Mouse (Mus musculus) limb, embryonic 14.5 days (tissue): ENCODE measurements around the gene Bcdin3d. TPM values are rescaled to one million over a fixed set of nuclear protein-coding genes. Genes with fewer than 3 reads are reported as not detected.
A peak's percentile ranks its signal among the peaks of the same experiment; 100 is the strongest.

Source experiments
- ATAC-seq: fragments of 200-750 bp; cut with Nextera tagmentation; 2 replicates; pipeline ENCODE4 v1.8.0; 2017; ENCODE audit warnings: low read depth, moderate number of reproducible peaks, moderate TSS enrichment; ENCODE audit not compliant: low FRiP score
- DNase-seq: peaks from one replicate; pipeline ENCODE4 v3.0.0-alpha.2; 2015; ENCODE audit warnings: low spot score
- H3K27ac ChIP-seq: fragments of 300-500 bp; sonication (generic); replicated peaks from 2 replicates; pipeline ENCODE4 v1.5.1; 2014; ENCODE audit warnings: low read depth, mild to moderate bottlenecking, low read length, moderate library complexity, mixed read lengths
- H3K27me3 ChIP-seq: fragments of 300-500 bp; sonication (generic); 2 replicates; pipeline ENCODE4 v1.6.1; 2014; ENCODE audit warnings: low read length, mixed read lengths; ENCODE audit not compliant: control insufficient read depth, insufficient read depth
- H3K36me3 ChIP-seq: fragments of 300-500 bp; sonication (generic); 2 replicates; pipeline ENCODE4 v1.6.1; 2014; ENCODE audit warnings: mild to moderate bottlenecking, low read length, moderate library complexity, mixed read lengths; ENCODE audit not compliant: control insufficient read depth, insufficient read depth
- H3K4me1 ChIP-seq: fragments of 300-500 bp; sonication (generic); 2 replicates; pipeline ENCODE4 v1.6.1; 2014; ENCODE audit warnings: antibody characterized with exemption, low read length, mixed read lengths; ENCODE audit not compliant: control insufficient read depth, insufficient read depth
- H3K4me2 ChIP-seq: fragments of 300-500 bp; sonication (generic); replicated peaks from 2 replicates; pipeline ENCODE4 v1.6.1; 2014; ENCODE audit warnings: low read depth, mild to moderate bottlenecking, low read length, moderate library complexity; ENCODE audit not compliant: severe bottlenecking
- H3K4me3 ChIP-seq: fragments of 300-500 bp; sonication (generic); replicated peaks from 2 replicates; pipeline ENCODE4 v1.5.1; 2014; ENCODE audit warnings: low read length
- H3K9ac ChIP-seq: fragments of 300-500 bp; sonication (generic); 2 replicates; pipeline ENCODE4 v1.6.1; 2014; ENCODE audit warnings: mild to moderate bottlenecking, low read depth, low read length, moderate library complexity; ENCODE audit not compliant: severe bottlenecking
- H3K9me3 ChIP-seq: fragments of 300-500 bp; sonication (generic); 2 replicates; pipeline ENCODE4 v1.6.1; 2016; ENCODE audit warnings: low read length; ENCODE audit not compliant: control insufficient read depth
- POLR2A ChIP-seq: fragments of 200-500 bp; IDR thresholded peaks from 2 replicates; pipeline ENCODE4 v1.8.0; 2012; ENCODE audit warnings: inconsistent platforms, mild to moderate bottlenecking, moderate library complexity, borderline replicate concordance; ENCODE audit not compliant: insufficient read depth, insufficient read length; ENCODE audit errors: extremely low read depth
- WGBS: fragments of 180-500 bp; shearing (Covaris S2); extraction: QIAGEN DNeasy Blood & Tissue Kit; methylation state at CpG from one replicate; pipeline ENCODE4 v1.1.7; 2014; 5-methylcytosine and 5-hydroxymethylcytosine counted together
- polyA plus RNA-seq, 2 experiments: library from polyadenylated mRNA; depleted of rRNA in 1 of 2; stranded (reverse) in 1 of 2; unstranded in 1 of 2; fragments of >200 nt; fragmentation: Nextera tagmentation in 1 of 2; extraction: Ambion mirVana in 1 of 2; gene quantifications; 2 replicates each; pipeline versions ENCODE4 v1.2.1 to v1.2.3; 2012 to 2014

Gene Bcdin3d
- polyA plus RNA-seq, 2 experiments, result 9.2 to 13.6 TPM

GRCm38 (mm10) chr15:99469736-99470135 is 4.8 kb downstream of the Bcdin3d start:
- H3K9ac ChIP-seq, result no peak overlapping the region
- ATAC-seq (no peak), DNase-seq (no peak)
- H3K27ac ChIP-seq, result no peak overlapping the region
- TF ChIP-seq POLR2A, result no peak
- peaks cover 4% of the 10 kb centered on the region; the same call in 1 of the 2 replicates for H3K4me1 ChIP-seq
- no peak overlapping the region for H3K4me2 ChIP-seq
- H3K36me3 ChIP-seq, result peaks cover 22% of the 10 kb centered on the region
- H3K4me3 ChIP-seq, result no peak overlapping the region
- no peaks in the 10 kb centered on the region for H3K27me3 ChIP-seq
- no peaks in the 10 kb centered on the region for H3K9me3 ChIP-seq
- 84% methylated on average over 4 of the region's 4 CpGs for WGBS

GRCm38 (mm10) chr15:99469067-99469466 is 5.5 kb downstream of the Bcdin3d start:
- H3K4me1 ChIP-seq, result peaks cover 4% of the 10 kb centered on the region; the same call in 1 of the 2 replicates
- H3K9ac ChIP-seq, result no peak overlapping the region
- no peak overlapping the region for H3K4me2 ChIP-seq
- H3K9me3 ChIP-seq, result no peaks in the 10 kb centered on the region
- no peak for TF ChIP-seq POLR2A
- DNase-seq (peak; percentile 62), ATAC-seq (no peak)
- WGBS, result 44% methylated on average over 3 of the region's 3 CpGs
- H3K27me3 ChIP-seq, result no peaks in the 10 kb centered on the region
- peaks cover 22% of the 10 kb centered on the region for H3K36me3 ChIP-seq
- no peak overlapping the region for H3K27ac ChIP-seq
- no peak overlapping the region for H3K4me3 ChIP-seq

DNA sequence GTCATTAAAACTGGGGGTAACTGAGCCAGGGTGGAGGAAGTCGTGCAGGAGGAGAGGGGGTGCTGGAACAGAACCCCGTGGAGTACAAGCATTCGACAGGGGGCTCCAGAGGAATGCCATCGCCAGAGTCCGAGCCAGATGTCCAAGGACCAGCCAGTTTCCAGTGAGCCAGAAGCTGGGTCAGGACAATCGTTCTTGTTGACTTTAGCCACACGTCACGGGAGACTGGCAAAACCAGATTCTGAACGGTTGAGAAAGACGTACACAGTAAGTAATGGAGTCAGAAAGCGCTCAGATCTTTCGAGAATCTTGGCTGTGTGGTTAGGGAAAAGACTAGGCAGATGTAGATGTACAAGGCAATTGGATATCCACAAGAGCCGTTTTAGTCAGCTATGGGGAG is 11.3 kb downstream of the Bcdin3d start:
- H3K27me3 ChIP-seq, result no peaks in the 10 kb centered on the region
- no peaks in the 10 kb centered on the region; the same call in 1 of the 2 replicates for H3K36me3 ChIP-seq
- H3K4me1 ChIP-seq, result peaks cover 6% of the 10 kb centered on the region; the same call in 1 of the 2 replicates
- no peaks in the 10 kb centered on the region for H3K9me3 ChIP-seq
- H3K4me3 ChIP-seq, result no peak overlapping the region
- 61% methylated on average over 13 of the region's 13 CpGs for WGBS
- no peak overlapping the region for H3K4me2 ChIP-seq
- ATAC-seq (no peak), DNase-seq (no peak)
- no peak overlapping the region for H3K27ac ChIP-seq
- no peak for TF ChIP-seq POLR2A
- no peak overlapping the region for H3K9ac ChIP-seq

DNA sequence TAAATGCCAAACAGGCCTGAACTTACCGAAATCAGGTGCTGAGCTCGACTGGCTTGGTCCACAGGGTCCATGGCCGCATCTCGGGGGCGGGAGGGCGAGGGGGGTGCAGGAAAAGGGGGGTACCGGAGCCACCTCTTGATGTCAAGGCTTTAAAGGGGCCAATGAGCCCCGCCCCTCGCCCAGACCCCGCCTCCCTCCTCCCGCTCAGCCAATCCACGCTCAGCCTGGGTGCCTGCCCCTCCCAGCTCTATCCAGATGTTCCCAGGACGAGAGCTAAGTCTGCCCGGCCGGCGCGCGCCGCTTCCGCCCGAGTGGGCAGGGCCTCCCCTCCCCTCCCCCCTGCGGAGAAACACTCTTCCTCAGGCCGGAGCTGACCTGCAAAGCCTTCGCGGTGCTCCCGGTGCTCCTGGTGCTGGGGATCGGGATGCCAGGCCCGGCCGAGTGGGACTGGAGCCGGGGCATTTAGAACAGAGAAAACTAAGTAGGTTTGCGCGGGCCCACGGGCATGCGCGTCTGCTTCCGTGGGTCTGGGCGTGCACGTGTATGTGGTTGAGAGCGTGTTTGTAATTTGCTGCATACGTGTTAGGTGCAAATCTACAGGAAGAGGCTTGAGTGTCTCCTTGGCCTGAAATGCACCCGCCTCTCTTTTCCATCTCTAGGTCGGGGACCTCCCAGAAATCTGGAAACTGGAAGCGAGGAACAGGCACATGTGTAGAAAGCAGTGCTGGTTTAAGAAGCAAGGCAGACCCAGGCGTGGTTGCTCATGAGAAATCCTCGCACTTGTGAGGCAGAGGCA is 16.7 kb downstream of the Bcdin3d start, which contains the start of gene Nckap5l:
TSS of gene Nckap5l (minus strand) at position 143 of the 796 bp plus-strand sequence.
- WGBS, result under 1% methylated on average over 27 of the region's 45 CpGs
- H3K9me3 ChIP-seq, result no peaks in the 10 kb centered on the region
- DNase-seq (peak; percentile 95), ATAC-seq (peak; percentile 96)
- peak within 1 kb of the TSS; percentile 86 for H3K4me3 ChIP-seq
- no peaks in the 10 kb centered on the region for H3K27me3 ChIP-seq
- peaks cover 22% of the 10 kb centered on the region for H3K4me1 ChIP-seq
- 0 out of 2 replicates have a peak, but pooled peaks have one; percentile 7 for TF ChIP-seq POLR2A
- peak within 1 kb of the TSS; percentile 76 for H3K9ac ChIP-seq
- peaks cover 8% of the 10 kb centered on the region; the same call in 1 of the 2 replicates for H3K36me3 ChIP-seq
- H3K4me2 ChIP-seq, result peak within 1 kb of the TSS; percentile 76
- H3K27ac ChIP-seq, result peak within 1 kb of the TSS; percentile 91

DNA sequence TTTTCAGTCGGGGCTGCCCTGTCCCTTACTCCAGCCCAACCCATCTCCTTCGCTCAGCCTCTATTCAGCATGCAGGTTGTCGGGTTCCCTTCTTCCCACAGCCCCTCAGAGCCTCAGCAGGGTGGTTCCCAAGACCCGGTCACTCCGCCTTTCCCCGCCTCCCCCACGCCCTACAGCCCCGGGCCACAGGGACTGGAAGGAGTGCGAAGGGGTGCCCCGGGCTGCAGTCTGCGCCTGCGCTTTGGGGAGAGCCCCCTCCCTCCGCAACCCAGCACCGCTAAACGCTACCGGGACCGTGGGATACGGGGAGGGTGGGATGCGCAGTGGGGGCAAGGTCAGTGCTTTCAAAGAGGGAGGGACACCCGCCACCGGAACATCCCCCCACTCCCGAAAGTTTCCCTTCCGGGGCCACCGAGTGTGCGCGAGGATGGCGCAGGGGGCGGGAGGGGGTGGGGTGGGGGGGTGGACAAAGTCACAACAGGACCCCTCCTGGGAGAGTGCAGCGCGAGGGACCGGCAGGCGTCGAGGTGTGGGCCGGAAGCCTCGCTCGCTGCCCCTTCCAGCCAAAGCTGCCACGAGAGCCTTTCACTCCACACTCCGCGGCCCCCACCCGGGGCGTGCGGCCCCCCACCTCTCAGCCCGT is 17.4 kb downstream of the Bcdin3d start:
- Histone ChIP-seq H3K9me3 (no peaks in the 10 kb centered on the region), H3K9ac (peak overlapping the region; percentile 76), H3K4me3 (peak overlapping the region; percentile 86), H3K27ac (peak overlapping the region; percentile 91), H3K27me3 (no peaks in the 10 kb centered on the region), H3K4me1 (peaks cover 22% of the 10 kb centered on the region), H3K4me2 (peak overlapping the region; percentile 76), H3K36me3 (peaks cover 15% of the 10 kb centered on the region)
- ATAC-seq, result peak; percentile 71
- WGBS, result 3% methylated on average over 27 of the region's 43 CpGs
- DNase-seq, result peak; percentile 40
- no peak for TF ChIP-seq POLR2A
